Mouse (Mus musculus) regulatory T cell (primary cell): ENCODE data around the gene Srd5a2.
"Not testable (repeated sequence)": the region's sequence is repeated elsewhere in the genome, so short reads cannot be mapped to it uniquely, and the experiment has no call there.

Experiments
- in situ Hi-C: fragments of 300-600 bp; cut with MboI, MseI; formaldehyde crosslinking; loops from one replicate; pipeline ENCODE4 v1.15.1; 2025; ENCODE audit warnings: high pct_unique_total_duplicates

Gene Srd5a2

GRCm38 (mm10) chr17:74047210-74048082 is at the start of gene Srd5a2:
Gene Srd5a2, minus strand, starts transcription at chr17:74047916.
- in situ Hi-C loops: no loop called here

GRCm38 (mm10) chr17:74088886-74089678 is 41.4 kb upstream of the Srd5a2 start:
- in situ Hi-C loops: loop anchor here (5.0 kb wide), 1 partner anchor 38 kb away; no protein-coding TSS in a partner anchor

- in situ Hi-C loops: loop anchor here (5.0 kb wide), 1 partner anchor 39 kb away; no protein-coding TSS in a partner anchor
These were observed 40.3 kb upstream of the Srd5a2 start for GRCm38 (mm10) chr17:74088016-74088415.

- in situ Hi-C loops: no loop called here
These were observed 35.7 kb upstream of the Srd5a2 start for GRCm38 (mm10) chr17:74083370-74083769.

- in situ Hi-C loops: no loop called here
These were observed 32.4 kb upstream of the Srd5a2 start for GRCm38 (mm10) chr17:74080076-74080615.

GRCm38 (mm10) chr17:74078776-74079495 is 31.2 kb upstream of the Srd5a2 start:
- in situ Hi-C loops: no loop called here

GRCm38 (mm10) chr17:74073067-74073466 is 25.4 kb upstream of the Srd5a2 start:
- in situ Hi-C loops: not testable (repeated sequence)

GRCm38 (mm10) chr17:74062763-74063162 is 15.0 kb upstream of the Srd5a2 start:
- in situ Hi-C loops: not testable (repeated sequence)

- in situ Hi-C loops: no loop called here
These were observed 607 bp upstream of the Srd5a2 start for GRCm38 (mm10) chr17:74048229-74048816.

GRCm38 (mm10) chr17:74043754-74044153 is 4.0 kb downstream of the Srd5a2 start:
- in situ Hi-C loops: no loop called here

GRCm38 (mm10) chr17:74020526-74021203 is 27.1 kb downstream of the Srd5a2 start:
- in situ Hi-C loops: no loop called here

- in situ Hi-C loops: no loop called here
These were observed 29.4 kb downstream of the Srd5a2 start for GRCm38 (mm10) chr17:74018281-74018680.

- in situ Hi-C loops: no loop called here
These were observed 30.1 kb downstream of the Srd5a2 start for GRCm38 (mm10) chr17:74017649-74018048.

GRCm38 (mm10) chr17:74015128-74015527 is 32.6 kb downstream of the Srd5a2 start:
- in situ Hi-C loops: no loop called here

- in situ Hi-C loops: loop anchor here (5.0 kb wide), 1 partner anchor 134 kb away; no protein-coding TSS in a partner anchor
These were observed 39.0 kb downstream of the Srd5a2 start for GRCm38 (mm10) chr17:74008680-74009079.

- in situ Hi-C loops: loop anchor here (5.0 kb wide), 1 partner anchor 135 kb away; no protein-coding TSS in a partner anchor
These were observed 40.7 kb downstream of the Srd5a2 start for GRCm38 (mm10) chr17:74007001-74007400.

- in situ Hi-C loops: no loop called here
These were observed 45.3 kb downstream of the Srd5a2 start for GRCm38 (mm10) chr17:74002396-74002795.

- in situ Hi-C loops: no loop called here
These were observed 51.6 kb downstream of the Srd5a2 start for GRCm38 (mm10) chr17:73995907-73996645.

GRCm38 (mm10) chr17:73991264-73991663 is 56.5 kb downstream of the Srd5a2 start:
- in situ Hi-C loops: no loop called here

GRCm38 (mm10) chr17:73986571-73986970 is 61.1 kb downstream of the Srd5a2 start:
- in situ Hi-C loops: no loop called here
